Comparison of ENCODE assay signal across 9 mouse cellular contexts in the genomic region with DNA sequence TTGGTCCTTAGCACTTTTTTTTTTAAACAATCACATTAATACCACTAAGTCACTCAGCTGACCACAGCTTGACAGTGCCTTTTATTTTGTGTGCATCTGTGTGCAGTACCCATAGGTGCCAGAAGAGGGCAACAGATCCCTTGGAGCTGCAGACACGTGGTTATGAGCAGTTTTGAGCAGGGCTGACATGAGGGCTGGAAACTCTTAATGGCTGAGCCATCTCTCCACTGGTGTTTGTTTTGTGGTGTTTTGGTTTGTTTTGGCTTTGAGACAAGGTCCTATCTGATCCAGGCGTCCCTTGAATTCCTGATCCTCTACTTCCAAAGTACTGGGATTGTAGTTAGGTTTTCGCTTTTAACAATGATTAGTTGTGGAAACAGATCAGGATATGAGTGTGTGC. TPM values are rescaled to one million over a fixed set of nuclear protein-coding genes. Genes with fewer than 3 reads are reported as not detected.
DNase-seq lines count a peak whose midpoint lies in the region; ATAC-seq and TF ChIP-seq lines count a peak whose summit lies in the region.
"Had no signal": no experiment of that assay in that cellular context is flagged by ENCODE, and none has a peak within 500 bp of the region (broad histone marks: within the 10 kb centered on the region; RNA-seq: fewer than 3 reads in every experiment).

No protein-coding gene starts in this region.

- H3K4me1 ChIP-seq in hindbrain, embryonic 10.5 days (replicated peaks) = no peaks in the 10 kb centered on the region
- H3K4me1 ChIP-seq in hindbrain, embryonic 16.5 days (ENCODE audit: control insufficient read depth, insufficient read depth, low read depth, low read length) = no peaks in the 10 kb centered on the region
- H3K4me1 ChIP-seq in small intestine, adult 2 months (ENCODE audit: control insufficient read depth, insufficient read depth, insufficient read length, low read length) = no peaks in the 10 kb centered on the region

- ATAC-seq in hindbrain, embryonic 16.5 days = no peak

- peak; percentile 47 for DNase-seq in hindbrain, embryonic 10.5 days (ENCODE audit: low spot score)
- DNase-seq in CD4-positive helper T cell, adult 2 months (ENCODE audit: low read depth, low spot score) = peak; percentile 55
- peak; percentile 90 for DNase-seq in ZHBTc4 (ENCODE audit: low read depth, low spot score)
- peak; percentile 73 to 77 for DNase-seq in kidney, postnatal 4 days
- DNase-seq in ovary, postnatal 14 days (ENCODE audit: low spot score) = no peak
- DNase-seq in left cerebral cortex, postnatal 10 days (ENCODE audit: extremely low spot score in 1 of 2, low spot score in 2 of 2) = no peak

- intact Hi-C loops in left cerebral cortex, postnatal 10 days (cut with DNase I) = no loop called here

- H3K9me3 ChIP-seq in hindbrain, embryonic 10.5 days = no peaks in the 10 kb centered on the region
- H3K9me3 ChIP-seq in hindbrain, embryonic 16.5 days (ENCODE audit: control insufficient read depth, low read length) = peaks cover 2% of the 10 kb centered on the region

- no peak overlapping the region for H3K9ac ChIP-seq in hindbrain, embryonic 16.5 days (ENCODE audit: low read depth, low read length)

- TF ChIP-seq POLR2A in small intestine, adult 2 months (IDR thresholded peaks at IDR 0.05; ENCODE audit: low read depth, low read length) = no peak

- H3K27me3 ChIP-seq in hindbrain, embryonic 10.5 days (ENCODE audit: insufficient read depth, poor library complexity, severe bottlenecking) = no peaks in the 10 kb centered on the region
- no peaks in the 10 kb centered on the region for H3K27me3 ChIP-seq in hindbrain, embryonic 16.5 days (replicated peaks; ENCODE audit: control insufficient read depth, insufficient read depth, low read length)
- no peaks in the 10 kb centered on the region for H3K27me3 ChIP-seq in small intestine, adult 2 months (ENCODE audit: control insufficient read depth, insufficient read depth, low read length)

- H3K4me3 ChIP-seq in hindbrain, embryonic 10.5 days = no peak overlapping the region
- H3K4me3 ChIP-seq in hindbrain, embryonic 16.5 days (ENCODE audit: low read length) = no peak overlapping the region
- no peak overlapping the region for H3K4me3 ChIP-seq in small intestine, adult 2 months (ENCODE audit: low read depth, low read length)

- no peak overlapping the region for H3K4me2 ChIP-seq in hindbrain, embryonic 16.5 days (ENCODE audit: low read length)

- H3K36me3 ChIP-seq in hindbrain, embryonic 10.5 days = no peaks in the 10 kb centered on the region
- H3K36me3 ChIP-seq in hindbrain, embryonic 16.5 days (ENCODE audit: control insufficient read depth, insufficient read depth, low read length) = no peaks in the 10 kb centered on the region
- H3K36me3 ChIP-seq in small intestine, adult 2 months (ENCODE audit: control insufficient read depth, insufficient read depth, low read length) = peaks cover 4% of the 10 kb centered on the region; the same call in 1 of the 2 replicates

- no peak overlapping the region for H3K27ac ChIP-seq in hindbrain, embryonic 10.5 days
- H3K27ac ChIP-seq in hindbrain, embryonic 16.5 days (ENCODE audit: low read depth, low read length) = no peak overlapping the region
- no peak overlapping the region for H3K27ac ChIP-seq in small intestine, adult 2 months (ENCODE audit: insufficient read depth, low read depth, low read length)

- peak; percentile 66; the same call in 1 of the 2 replicates for TF ChIP-seq CTCF in small intestine, adult 2 months (IDR thresholded peaks at IDR 0.05; ENCODE audit: extremely low read depth, insufficient read length, insufficient replicate concordance, low read depth, low read length)

- 64% methylated on average over 3 of the region's 3 CpGs for WGBS in hindbrain, embryonic 10.5 days
- 68% methylated on average over 3 of the region's 3 CpGs for WGBS in hindbrain, embryonic 16.5 days
- 39% methylated on average over 3 of the region's 3 CpGs for WGBS in small intestine, adult 2 months

RNA-seq across cellular contexts. Expression of gene Cidec, which starts 8.2 kb away (rescaled TPM):
- not detected in 2 replicates for polyA plus RNA-seq in hindbrain, embryonic 10.5 days (2016; fragmentation: Nextera tagmentation; extraction: Ambion mirVana)
- polyA plus RNA-seq in hindbrain, embryonic 16.5 days (2015; fragmentation: Nextera tagmentation; extraction: Ambion mirVana) = 0.21 TPM in 1 of 2 replicates, not detected in the other
- polyA plus RNA-seq in small intestine, adult 2 months (2012; rRNA removed) = 156 and 346 TPM in 2 replicates
- not detected for total RNA-seq in left cerebral cortex, postnatal 10 days (2021)
- polyA plus RNA-seq: cortical plate, adult 2 months had no signal

RNA-seq across cellular contexts. Expression of gene Rpusd3, which starts 8.3 kb away (rescaled TPM):
- 34.9 and 36.3 TPM in 2 replicates for polyA plus RNA-seq in hindbrain, embryonic 10.5 days (2016; fragmentation: Nextera tagmentation; extraction: Ambion mirVana)
- polyA plus RNA-seq in hindbrain, embryonic 16.5 days (2015; fragmentation: Nextera tagmentation; extraction: Ambion mirVana) = 21.5 and 21.7 TPM in 2 replicates
- 25.8 and 71.6 TPM in 2 replicates for polyA plus RNA-seq in small intestine, adult 2 months (2012; rRNA removed)
- 10 to 100 TPM; 15.8 to 19.8 TPM for total RNA-seq in left cerebral cortex, postnatal 10 days (2021)

RNA-seq across cellular contexts. Expression of gene Jagn1, which starts 15.0 kb away (rescaled TPM):
- 86.5 and 87.9 TPM in 2 replicates for polyA plus RNA-seq in hindbrain, embryonic 10.5 days (2016; fragmentation: Nextera tagmentation; extraction: Ambion mirVana)
- 95.2 and 106 TPM in 2 replicates for polyA plus RNA-seq in hindbrain, embryonic 16.5 days (2015; fragmentation: Nextera tagmentation; extraction: Ambion mirVana)
- 36.9 and 39.4 TPM in 2 replicates for polyA plus RNA-seq in small intestine, adult 2 months (2012; rRNA removed)
- 10 to 100 TPM; 42.7 to 44.8 TPM for total RNA-seq in left cerebral cortex, postnatal 10 days (2021)

RNA-seq across cellular contexts. Expression of gene Il17re, which starts 30.9 kb away (rescaled TPM):
- 1.7 and 2.2 TPM in 2 replicates for polyA plus RNA-seq in hindbrain, embryonic 10.5 days (2016; fragmentation: Nextera tagmentation; extraction: Ambion mirVana)
- polyA plus RNA-seq in hindbrain, embryonic 16.5 days (2015; fragmentation: Nextera tagmentation; extraction: Ambion mirVana) = 0.26 and 0.34 TPM in 2 replicates
- polyA plus RNA-seq in small intestine, adult 2 months (2012; rRNA removed) = 6.8 and 11.4 TPM in 2 replicates
- under 1 TPM; 0.55 to 0.66 TPM for total RNA-seq in left cerebral cortex, postnatal 10 days (2021)

RNA-seq across cellular contexts. Expression of gene Ttll3, which starts 38.3 kb away (rescaled TPM):
- 5.3 and 7.4 TPM in 2 replicates for polyA plus RNA-seq in hindbrain, embryonic 10.5 days (2016; fragmentation: Nextera tagmentation; extraction: Ambion mirVana)
- polyA plus RNA-seq in hindbrain, embryonic 16.5 days (2015; fragmentation: Nextera tagmentation; extraction: Ambion mirVana) = 9.2 and 11.8 TPM in 2 replicates
- 5.9 and 14.9 TPM in 2 replicates for polyA plus RNA-seq in small intestine, adult 2 months (2012; rRNA removed)
- total RNA-seq in left cerebral cortex, postnatal 10 days (2021) = 1 to 10 TPM; 6.1 to 8.1 TPM

Comparison
In these comparisons a context has a peak if more than half of its experiments do, and no peak if none do; other contexts are left out.
1. DNase-seq: peak in hindbrain, embryonic 10.5 days (single experiment), CD4-positive helper T cell, adult 2 months (single experiment), ZHBTc4 (single experiment) and kidney, postnatal 4 days (2 of 2); none in ovary, postnatal 14 days (single experiment) and left cerebral cortex, postnatal 10 days (0 of 2).
2. RNA of gene Cidec, which starts 8.2 kb away (polyA plus RNA-seq): 156 to 346 TPM in small intestine, adult 2 months; not detected in hindbrain, embryonic 10.5 days and 0.21 TPM in hindbrain, embryonic 16.5 days; every median in the first group is over 100 times any median in the second.